Mouse (Mus musculus) spleen, adult 2 months (tissue): ENCODE results near the gene Pomt1.

Source experiments
- CTCF ChIP-seq: fragments of 200-500 bp; IDR thresholded peaks from 2 replicates; pipeline ENCODE4 v1.5.1; 2011; ENCODE audit warnings: mild to moderate bottlenecking, inconsistent platforms; ENCODE audit not compliant: insufficient read depth, insufficient read length, insufficient replicate concordance; ENCODE audit errors: extremely low read depth
- POLR2A ChIP-seq: fragments of 200-500 bp; IDR thresholded peaks from 2 replicates; pipeline ENCODE4 v1.6.1; 2011; ENCODE audit warnings: low read depth, low read length, inconsistent platforms

DNA sequence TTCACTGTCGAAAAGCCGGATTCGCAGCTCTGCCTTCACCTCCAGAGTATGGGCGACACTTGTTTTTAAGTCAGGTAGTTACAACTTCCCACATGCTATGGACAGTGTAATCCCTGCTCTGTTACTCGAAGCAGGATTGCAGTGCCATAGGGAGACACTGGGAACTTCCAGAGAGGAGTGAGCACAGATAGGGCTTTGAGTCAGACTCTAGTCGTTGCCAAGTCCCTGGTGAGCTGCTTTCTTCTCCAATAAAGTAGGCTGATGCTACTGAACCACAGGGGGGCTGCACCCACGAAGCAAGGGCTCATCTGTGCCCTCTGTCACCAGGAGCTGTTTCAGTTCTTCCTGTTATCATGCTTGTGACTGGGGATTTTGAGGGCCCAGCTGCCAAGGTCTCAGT lies 14.8 kb upstream of the Pomt1 start:
- TF ChIP-seq CTCF (no peak), POLR2A (no peak)
